Mouse (Mus musculus) liver, postnatal 0 days (tissue): Measurements from ENCODE around the gene Gnao1. TPM values are rescaled to one million over a fixed set of nuclear protein-coding genes. Genes with fewer than 3 reads are reported as not detected.

Experiments
- ATAC-seq: fragments of 200-750 bp; cut with Nextera tagmentation; 2 replicates; pipeline ENCODE4 v1.8.0; 2017; ENCODE audit warnings: mild to moderate bottlenecking, moderate library complexity
- DNase-seq: peaks from one replicate; pipeline ENCODE4 v3.0.0-alpha.2; 2016
- H3K27ac ChIP-seq: fragments of 300-500 bp; sonication (generic); 2 replicates; pipeline ENCODE4 v1.5.1; 2014; ENCODE audit warnings: antibody characterized with exemption, moderate library complexity, mild to moderate bottlenecking, low read depth
- H3K27me3 ChIP-seq: fragments of 300-500 bp; sonication (generic); 2 replicates; pipeline ENCODE4 v1.6.1; 2014; ENCODE audit warnings: low read length, control low read depth, mixed read lengths; ENCODE audit not compliant: insufficient read depth
- H3K36me3 ChIP-seq: fragments of 300-500 bp; sonication (generic); replicated peaks from 2 replicates; pipeline ENCODE4 v1.6.1; 2014; ENCODE audit warnings: mild to moderate bottlenecking, control low read depth, low read length, moderate library complexity, mixed read lengths; ENCODE audit not compliant: insufficient read depth
- H3K4me1 ChIP-seq: fragments of 300-500 bp; sonication (generic); 2 replicates; pipeline ENCODE4 v1.6.1; 2014; ENCODE audit warnings: antibody characterized with exemption, mild to moderate bottlenecking, control low read depth; ENCODE audit not compliant: insufficient read depth
- H3K4me2 ChIP-seq: fragments of 300-500 bp; sonication (generic); 2 replicates; pipeline ENCODE4 v1.6.1; 2014; ENCODE audit warnings: low read depth, mild to moderate bottlenecking, low read length, moderate library complexity, mixed read lengths
- H3K4me3 ChIP-seq: fragments of 300-500 bp; sonication (generic); 2 replicates; pipeline ENCODE4 v1.5.1; 2014; ENCODE audit warnings: low read depth, low read length
- H3K9ac ChIP-seq: fragments of 300-500 bp; sonication (generic); replicated peaks from 2 replicates; pipeline ENCODE4 v1.6.1; 2014; ENCODE audit warnings: mild to moderate bottlenecking, moderate library complexity
- H3K9me3 ChIP-seq: fragments of 300-500 bp; sonication (generic); 2 replicates; pipeline ENCODE4 v1.6.1; 2016; ENCODE audit warnings: mild to moderate bottlenecking, control low read depth, low read length, mixed read lengths
- CTCF ChIP-seq: sonication (generic); IDR thresholded peaks from 2 replicates; pipeline ENCODE4 v1.5.1; 2016; ENCODE audit warnings: antibody characterized with exemption, low read depth
- EP300 ChIP-seq: IDR thresholded peaks from 2 replicates; pipeline ENCODE4 v1.6.1; 2016; ENCODE audit warnings: antibody characterized with exemption, low read depth, mild to moderate bottlenecking
- WGBS: fragments of 180-500 bp; shearing (Covaris S2); extraction: QIAGEN DNeasy Blood & Tissue Kit; methylation state at CpG from one replicate; pipeline ENCODE4 v1.1.7; 2014; ENCODE audit not compliant: insufficient replicate concordance; 5-methylcytosine and 5-hydroxymethylcytosine counted together
- polyA plus RNA-seq: library from polyadenylated mRNA; unstranded; fragments of >200 nt; fragmentation: Nextera tagmentation; extraction: Ambion mirVana; gene quantifications from 2 replicates; pipeline ENCODE4 v1.2.1, GENCODE M21; 2015

Gnao1 gene
- polyA plus RNA-seq, 1 experiment from 2014 or later: 0.08 TPM

DNA sequence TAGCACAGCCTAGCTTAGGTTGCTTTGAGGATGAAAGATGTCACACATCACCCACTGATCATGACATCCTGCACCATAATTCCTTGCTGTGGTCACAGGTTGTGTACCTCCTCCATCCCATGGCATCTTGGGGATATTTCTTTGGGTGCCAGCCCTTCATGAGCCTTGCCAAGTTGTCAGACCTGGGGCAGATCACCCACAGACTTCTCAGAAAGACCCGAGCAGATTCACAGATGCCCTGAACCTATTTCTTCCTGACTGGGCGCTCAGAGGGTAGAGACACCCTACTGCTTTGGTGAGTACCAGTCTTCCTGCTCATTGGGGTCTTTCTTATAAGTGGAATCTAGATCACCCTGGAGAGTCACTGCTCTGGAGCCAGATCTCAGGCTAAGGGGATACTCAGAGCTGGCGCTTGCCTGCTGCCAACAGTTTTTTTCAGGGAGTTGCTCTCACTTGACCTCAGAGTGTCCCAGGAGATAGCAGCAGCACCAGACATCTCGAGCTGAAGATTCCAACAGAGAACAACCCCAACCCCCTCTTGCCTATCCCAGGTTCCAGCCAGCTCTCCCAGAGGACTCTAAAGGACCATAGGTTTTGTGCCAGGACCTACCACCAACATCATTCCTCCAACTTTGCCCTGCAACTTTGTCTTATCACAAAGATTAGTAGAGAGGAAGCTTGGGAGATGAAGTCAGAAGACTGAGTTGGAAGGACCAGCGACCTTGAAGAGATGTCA, 58.9 kb downstream of the Gnao1 start:
- no peak for ATAC-seq
- no peak overlapping the region for H3K9ac ChIP-seq
- no peaks in the 10 kb centered on the region for H3K36me3 ChIP-seq
- no peak overlapping the region for H3K27ac ChIP-seq
- H3K9me3 ChIP-seq: no peaks in the 10 kb centered on the region
- no peak for TF ChIP-seq EP300
- TF ChIP-seq CTCF: no peak
- WGBS: 58% methylated on average over 5 of the region's 5 CpGs
- no peak overlapping the region for H3K4me3 ChIP-seq
- H3K4me2 ChIP-seq: no peak overlapping the region
- H3K4me1 ChIP-seq: no peaks in the 10 kb centered on the region
- no peak for DNase-seq
- H3K27me3 ChIP-seq: no peaks in the 10 kb centered on the region

- Histone ChIP-seq H3K4me3 (no peak overlapping the region), H3K36me3 (no peaks in the 10 kb centered on the region), H3K9me3 (no peaks in the 10 kb centered on the region), H3K27ac (no peak overlapping the region), H3K9ac (no peak overlapping the region), H3K4me2 (no peak overlapping the region), H3K4me1 (no peaks in the 10 kb centered on the region), H3K27me3 (no peaks in the 10 kb centered on the region)
- no peak for ATAC-seq
- no peak for DNase-seq
- TF ChIP-seq EP300: no peak
- no peak for TF ChIP-seq CTCF
- WGBS: 60% methylated on average over 5 of the region's 5 CpGs
Measured at GRCm38 (mm10) chr8:93871275-93871674, 61.5 kb downstream of the Gnao1 start.

DNA sequence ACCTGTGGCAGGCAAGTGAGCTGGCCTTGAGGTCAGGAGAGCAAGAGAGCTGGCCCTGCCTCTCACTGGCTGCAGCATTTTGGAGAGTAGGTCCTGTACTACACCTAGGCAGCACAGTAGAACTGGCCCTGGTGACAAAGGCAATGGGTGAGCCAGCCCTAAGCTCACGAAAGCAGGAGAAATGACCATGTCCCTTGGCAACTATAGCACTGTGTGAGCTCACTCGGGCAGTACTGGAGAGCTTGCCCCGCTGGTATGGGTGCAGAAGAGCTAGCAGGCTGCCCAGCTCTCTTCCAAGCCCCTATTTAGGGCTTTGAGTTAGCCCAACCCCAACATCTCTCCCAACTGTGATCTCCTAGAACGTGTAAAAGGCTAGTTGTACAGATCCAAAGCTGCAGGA, 68.6 kb downstream of the Gnao1 start:
- Histone ChIP-seq H3K27ac (no peak overlapping the region), H3K4me3 (no peak overlapping the region), H3K4me1 (no peaks in the 10 kb centered on the region), H3K27me3 (no peaks in the 10 kb centered on the region), H3K4me2 (no peak overlapping the region), H3K36me3 (no peaks in the 10 kb centered on the region), H3K9me3 (no peaks in the 10 kb centered on the region), H3K9ac (no peak overlapping the region)
- 64% methylated on average over 4 of the region's 4 CpGs for WGBS
- ATAC-seq (no peak), DNase-seq (no peak)
- no peak for TF ChIP-seq CTCF
- no peak for TF ChIP-seq EP300

DNA sequence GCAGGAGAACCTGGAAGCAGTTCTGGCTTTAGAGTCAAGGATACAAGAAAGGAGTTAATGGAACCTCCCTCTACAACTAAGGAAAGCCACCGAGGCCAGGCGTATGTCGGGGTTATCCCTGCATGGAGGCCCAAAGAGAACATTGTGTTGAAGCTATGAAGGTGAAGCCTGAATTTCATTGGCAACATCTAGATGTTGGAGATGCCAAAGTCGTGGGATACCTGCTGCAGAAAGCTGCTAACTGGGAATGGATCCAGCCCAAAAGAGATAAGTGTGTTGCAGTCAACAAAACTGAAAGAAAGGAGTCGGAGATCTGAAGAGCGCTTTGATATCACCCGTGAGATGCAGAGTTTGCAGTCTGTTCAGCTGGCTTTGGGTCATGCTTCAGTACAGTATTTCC, 70.2 kb downstream of the Gnao1 start:
- no peak for ATAC-seq
- no peak for TF ChIP-seq EP300
- no peak for TF ChIP-seq CTCF
- Histone ChIP-seq H3K4me3 (no peak overlapping the region), H3K9me3 (no peaks in the 10 kb centered on the region), H3K9ac (no peak overlapping the region), H3K4me2 (no peak overlapping the region), H3K27me3 (no peaks in the 10 kb centered on the region), H3K36me3 (no peaks in the 10 kb centered on the region), H3K4me1 (no peaks in the 10 kb centered on the region), H3K27ac (no peak overlapping the region)
- DNase-seq: no peak
- 80% methylated on average over 7 of the region's 7 CpGs for WGBS

- H3K4me3 ChIP-seq: no peak overlapping the region
- no peaks in the 10 kb centered on the region for H3K36me3 ChIP-seq
- no peaks in the 10 kb centered on the region for H3K4me1 ChIP-seq
- DNase-seq: no peak
- H3K4me2 ChIP-seq: no peak overlapping the region
- H3K9me3 ChIP-seq: no peaks in the 10 kb centered on the region
- H3K27me3 ChIP-seq: no peaks in the 10 kb centered on the region
- no peak overlapping the region for H3K27ac ChIP-seq
- ATAC-seq: no peak
- no peak overlapping the region for H3K9ac ChIP-seq
- no peak for TF ChIP-seq CTCF
- TF ChIP-seq EP300: no peak
- WGBS: 75% methylated on average over 6 of the region's 6 CpGs
Measured at GRCm38 (mm10) chr8:93881381-93881780, 71.6 kb downstream of the Gnao1 start.

DNA sequence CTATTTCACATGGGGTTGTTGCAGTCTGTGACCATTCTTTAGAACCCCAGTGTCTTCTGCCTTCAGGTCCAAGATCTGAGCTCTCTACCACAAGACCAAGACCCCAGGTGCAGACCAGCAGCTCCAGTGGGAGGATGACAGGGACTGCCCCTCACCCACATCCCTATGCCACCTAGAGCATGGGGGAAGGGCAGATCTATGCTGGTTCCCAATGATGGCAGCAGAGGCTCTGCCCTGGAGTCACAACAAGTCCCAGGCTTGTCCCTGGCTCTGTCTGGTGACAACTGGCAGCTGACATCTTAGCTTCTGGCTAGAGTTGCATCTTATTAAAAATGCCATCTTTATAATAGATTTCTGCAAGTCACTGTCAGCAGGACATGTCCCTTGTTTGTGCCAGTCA, 73.5 kb downstream of the Gnao1 start:
- no peak overlapping the region for H3K27ac ChIP-seq
- H3K4me3 ChIP-seq: no peak overlapping the region
- H3K27me3 ChIP-seq: no peaks in the 10 kb centered on the region
- no peak for DNase-seq
- no peak overlapping the region for H3K9ac ChIP-seq
- no peak overlapping the region for H3K4me2 ChIP-seq
- ATAC-seq: no peak
- no peaks in the 10 kb centered on the region for H3K36me3 ChIP-seq
- no peaks in the 10 kb centered on the region for H3K4me1 ChIP-seq
- no peaks in the 10 kb centered on the region for H3K9me3 ChIP-seq
- TF ChIP-seq EP300: no peak
- no peak for TF ChIP-seq CTCF

GRCm38 (mm10) chr8:93883771-93884170, 74.0 kb downstream of the Gnao1 start:
- Histone ChIP-seq H3K4me1 (no peaks in the 10 kb centered on the region), H3K36me3 (no peaks in the 10 kb centered on the region), H3K9me3 (no peaks in the 10 kb centered on the region), H3K27me3 (no peaks in the 10 kb centered on the region), H3K4me2 (no peak overlapping the region), H3K4me3 (no peak overlapping the region), H3K9ac (no peak overlapping the region), H3K27ac (no peak overlapping the region)
- no peak for TF ChIP-seq EP300
- TF ChIP-seq CTCF: no peak
- ATAC-seq (no peak), DNase-seq (no peak)
- 75% methylated on average over 4 of the region's 4 CpGs for WGBS
